Mouse (Mus musculus): ENCODE measurements at regions not wholly inside any gene's neighbourhood (a gene's known extent, or its start where the extent isn't known, plus 50 kb on each side); places are given as distances from the start of the nearest gene placed in this dataset.

DNA sequence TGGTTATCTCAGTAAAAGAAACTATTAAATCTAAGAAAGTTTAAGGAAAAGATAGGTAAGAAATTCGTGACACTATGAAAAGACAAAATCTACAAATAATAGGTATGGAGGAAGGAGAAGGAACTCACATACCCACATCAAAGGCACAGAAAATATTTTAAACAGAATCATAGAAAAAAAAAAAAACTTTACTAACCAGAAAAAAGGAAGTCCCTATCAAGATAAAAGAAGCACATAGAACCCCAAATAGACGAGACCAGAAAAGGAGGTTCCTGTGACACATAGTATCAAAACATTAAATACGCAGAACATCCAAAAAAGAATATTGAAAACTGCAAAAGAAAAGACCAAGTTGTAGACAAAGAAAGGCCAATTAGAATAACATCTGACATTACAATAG, 111.4 kb upstream of the Gm11114 start:
- TF ChIP-seq CHD2 (IDR thresholded peaks at IDR 0.05; ENCODE audit: low read depth, low read length) (no peak), HCFC1 (IDR thresholded peaks at IDR 0.05; ENCODE audit: borderline replicate concordance, insufficient read depth, low read length) (no peak), MAFK (IDR thresholded peaks at IDR 0.05; ENCODE audit: insufficient read depth, low read depth, low read length) (no peak)
